Mouse (Mus musculus) erythroblast, embryonic 14.5 days (primary cell): Measurements from ENCODE around the gene Fn3krp. TPM values are rescaled to one million over a fixed set of nuclear protein-coding genes. Genes with fewer than 3 reads are reported as not detected.

ENCODE experiments used
- H3K27me3 ChIP-seq: 2 replicates; pipeline ENCODE4 v1.6.1; 2012; ENCODE audit warnings: inconsistent platforms; ENCODE audit not compliant: control insufficient read depth
- H3K36me3 ChIP-seq: 2 replicates; pipeline ENCODE4 v1.6.1; 2012; ENCODE audit warnings: mild to moderate bottlenecking, inconsistent platforms; ENCODE audit not compliant: control insufficient read depth
- H3K4me1 ChIP-seq: 2 replicates; pipeline ENCODE4 v1.6.1; 2012; ENCODE audit warnings: inconsistent platforms; ENCODE audit not compliant: control insufficient read depth
- H3K4me3 ChIP-seq: replicated peaks from 2 replicates; pipeline ENCODE3; 2012; ENCODE audit warnings: moderate library complexity, mild to moderate bottlenecking, inconsistent platforms
- H3K9me3 ChIP-seq: 2 replicates; pipeline ENCODE4 v1.6.1; 2012; ENCODE audit warnings: low read length, inconsistent platforms, mixed read lengths; ENCODE audit not compliant: control insufficient read depth
- GATA1 ChIP-seq: IDR thresholded peaks from 2 replicates; pipeline ENCODE4 v1.6.1; 2012; ENCODE audit warnings: low read length, inconsistent platforms, mixed read lengths
- TAL1 ChIP-seq: IDR thresholded peaks from 3 replicates; pipeline ENCODE4 v1.6.1; 2012; ENCODE audit warnings: low read length, inconsistent platforms, mixed read lengths
- polyA plus RNA-seq: library from polyadenylated mRNA; stranded (reverse); fragments of >175 nt; gene quantifications from 2 replicates; pipeline ENCODE4 v1.2.3, GENCODE M21; 2012

Gene Fn3krp
- polyA plus RNA-seq, 1 experiment: 5.6 TPM

DNA sequence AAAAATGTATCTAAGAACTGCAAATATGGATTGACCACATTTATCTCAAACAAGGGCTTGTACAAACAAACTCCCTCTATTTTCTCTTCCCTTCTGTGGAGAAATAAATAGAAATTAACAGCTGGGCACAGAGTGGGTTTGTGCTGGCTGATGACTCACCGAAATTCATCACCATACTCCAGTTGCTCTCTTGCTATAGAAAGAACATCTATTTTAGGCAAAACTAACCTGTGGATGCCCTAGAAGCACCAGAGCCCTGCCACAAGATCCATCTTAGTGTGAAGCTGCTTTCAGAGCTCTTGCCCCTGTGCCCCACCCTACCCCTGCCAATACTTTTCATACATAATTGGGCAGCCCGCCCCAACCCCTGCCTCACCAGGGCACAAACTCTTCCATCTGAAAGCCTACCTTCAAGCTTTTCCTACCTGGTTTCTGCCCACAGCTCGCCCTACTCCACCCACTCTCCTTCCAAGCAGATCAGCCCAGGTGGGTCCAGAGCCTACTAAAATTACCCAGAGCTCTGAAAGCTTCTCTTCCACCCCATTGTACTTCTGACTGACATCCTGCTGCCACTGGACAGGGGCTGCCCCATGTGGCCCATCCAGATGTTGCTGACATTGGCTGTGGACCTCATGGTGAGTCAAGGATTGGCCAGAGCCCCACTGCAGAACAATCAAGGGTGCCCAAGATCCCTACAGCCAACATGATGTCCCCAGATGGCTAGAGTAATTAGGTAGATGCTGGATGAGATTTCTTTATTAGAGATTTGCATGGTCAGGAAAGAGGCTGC is 13.6 kb upstream of the Fn3krp start:
- no peaks in the 10 kb centered on the region for H3K9me3 ChIP-seq
- no peaks in the 10 kb centered on the region for H3K36me3 ChIP-seq
- peaks cover 62% of the 10 kb centered on the region for H3K27me3 ChIP-seq
- H3K4me1 ChIP-seq: peaks cover 3% of the 10 kb centered on the region
- no peak overlapping the region for H3K4me3 ChIP-seq
- no peak for TF ChIP-seq GATA1
- TF ChIP-seq TAL1: no peak

GRCm38 (mm10) chr11:121414762-121415161 is 6.4 kb upstream of the Fn3krp start:
- Histone ChIP-seq H3K4me3 (no peak overlapping the region), H3K9me3 (no peaks in the 10 kb centered on the region), H3K36me3 (no peaks in the 10 kb centered on the region), H3K4me1 (peaks cover 19% of the 10 kb centered on the region), H3K27me3 (peaks cover 55% of the 10 kb centered on the region)
- TF ChIP-seq GATA1 (no peak), TAL1 (no peak)

DNA sequence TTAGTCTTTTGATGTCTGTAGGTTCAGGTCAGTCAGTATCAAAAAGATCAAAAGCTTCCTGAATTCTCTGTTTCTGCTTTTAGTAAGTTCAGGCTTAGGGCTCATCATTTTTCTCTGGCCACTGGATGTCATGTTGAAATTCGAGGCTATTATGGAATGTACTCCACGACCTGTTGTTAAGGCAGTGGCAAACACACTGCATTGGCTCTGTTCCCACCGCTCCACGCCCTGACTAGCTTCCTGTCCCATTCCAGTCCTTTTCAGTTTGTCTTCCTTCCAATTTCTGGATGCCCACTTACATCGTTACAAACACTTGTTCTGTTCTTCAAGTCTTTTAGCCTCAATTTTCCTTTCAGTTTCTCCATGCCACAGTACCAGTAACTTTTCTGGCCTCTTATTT is 5.8 kb upstream of the Fn3krp start:
- H3K9me3 ChIP-seq: no peaks in the 10 kb centered on the region
- H3K4me3 ChIP-seq: no peak overlapping the region
- TF ChIP-seq GATA1 (no peak), TAL1 (no peak)
- peaks cover 24% of the 10 kb centered on the region for H3K4me1 ChIP-seq
- H3K36me3 ChIP-seq: no peaks in the 10 kb centered on the region
- H3K27me3 ChIP-seq: peaks cover 50% of the 10 kb centered on the region

DNA sequence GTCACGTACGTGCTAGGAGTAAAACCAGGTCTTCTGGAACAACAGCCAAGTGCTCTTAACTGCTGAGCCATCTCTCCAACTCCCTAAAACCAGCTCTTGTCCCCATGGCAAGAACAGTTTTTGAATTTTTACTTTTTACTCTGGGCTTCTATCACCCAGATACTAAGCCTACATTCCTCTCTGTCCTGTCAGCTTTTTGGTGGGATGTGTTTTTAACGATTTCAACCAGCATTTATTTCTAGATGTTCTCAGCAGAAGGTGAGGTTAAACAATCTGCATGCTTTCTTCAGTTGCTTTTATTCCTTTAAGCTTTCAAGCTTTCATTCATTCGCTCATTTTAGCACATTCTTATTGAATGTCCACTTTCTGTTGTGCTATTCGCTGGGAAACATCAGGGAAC is 3.2 kb upstream of the Fn3krp start:
- no peaks in the 10 kb centered on the region for H3K9me3 ChIP-seq
- peaks cover 9% of the 10 kb centered on the region for H3K36me3 ChIP-seq
- H3K4me1 ChIP-seq: peaks cover 39% of the 10 kb centered on the region
- no peak overlapping the region for H3K4me3 ChIP-seq
- peaks cover 28% of the 10 kb centered on the region for H3K27me3 ChIP-seq
- TF ChIP-seq GATA1 (no peak), TAL1 (no peak)

GRCm38 (mm10) chr11:121418932-121419331 is 2.3 kb upstream of the Fn3krp start:
- H3K4me1 ChIP-seq: peaks cover 49% of the 10 kb centered on the region
- H3K36me3 ChIP-seq: peaks cover 18% of the 10 kb centered on the region
- peaks cover 20% of the 10 kb centered on the region for H3K27me3 ChIP-seq
- TF ChIP-seq GATA1: no peak
- TF ChIP-seq TAL1: no peak
- H3K9me3 ChIP-seq: no peaks in the 10 kb centered on the region
- H3K4me3 ChIP-seq: no peak overlapping the region

GRCm38 (mm10) chr11:121420379-121420778 is 822 bp upstream of the Fn3krp start:
- H3K4me3 ChIP-seq: peak overlapping the region; percentile 79
- peaks cover 62% of the 10 kb centered on the region for H3K4me1 ChIP-seq
- H3K36me3 ChIP-seq: peaks cover 33% of the 10 kb centered on the region
- peaks cover 6% of the 10 kb centered on the region for H3K27me3 ChIP-seq
- TF ChIP-seq GATA1 (no peak), TAL1 (no peak)
- no peaks in the 10 kb centered on the region for H3K9me3 ChIP-seq

- H3K9me3 ChIP-seq: no peaks in the 10 kb centered on the region
- peaks cover 73% of the 10 kb centered on the region for H3K4me1 ChIP-seq
- H3K36me3 ChIP-seq: peaks cover 46% of the 10 kb centered on the region
- TF ChIP-seq GATA1: no peak
- TF ChIP-seq TAL1: no peak
- peak overlapping the region; percentile 79 for H3K4me3 ChIP-seq
- H3K27me3 ChIP-seq: no peaks in the 10 kb centered on the region
These were observed 462 bp downstream of the Fn3krp start for GRCm38 (mm10) chr11:121421553-121422173.

GRCm38 (mm10) chr11:121433397-121433796 is 12.2 kb downstream of the Fn3krp start:
- peak overlapping the region; percentile 83 for H3K4me3 ChIP-seq
- TF ChIP-seq GATA1: peak; percentile 88
- peak; percentile 78 for TF ChIP-seq TAL1

More at GRCm38 (mm10) chr11:121433397-121433796, 12.2 kb downstream of the Fn3krp start:
- Histone ChIP-seq H3K27me3 (no peaks in the 10 kb centered on the region), H3K9me3 (no peaks in the 10 kb centered on the region), H3K4me1 (peaks cover 91% of the 10 kb centered on the region), H3K36me3 (peaks cover 88% of the 10 kb centered on the region)
